ENCODE assay signal across 14 mouse cellular contexts in the genomic region with DNA sequence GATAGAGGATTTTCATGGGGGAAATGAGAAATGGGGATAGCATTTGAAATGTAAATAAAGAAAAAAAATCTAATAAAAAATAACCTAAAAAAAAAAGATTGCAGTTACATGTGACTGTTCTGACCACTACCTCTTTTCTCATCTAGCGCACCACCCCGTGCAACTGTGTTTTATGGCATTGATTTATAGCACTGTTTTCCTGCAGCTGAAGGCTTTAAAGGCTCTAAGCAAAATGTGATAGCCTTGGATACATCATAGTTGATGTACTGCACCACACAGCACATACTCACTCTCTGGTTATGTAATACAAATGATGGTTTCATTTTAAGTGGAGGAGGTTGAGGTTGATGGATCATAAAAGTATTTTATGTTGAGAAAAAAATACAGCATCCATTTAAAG.
"Had no signal": no experiment of that assay in that cellular context is flagged by ENCODE, and none has a peak within 500 bp of the region (broad histone marks: within the 10 kb centered on the region; RNA-seq: fewer than 3 reads in every experiment).

No protein-coding gene starts in this region.

- ATAC-seq: liver, embryonic 12.5 days; midbrain, embryonic 13.5 days; midbrain, embryonic 15.5 days had no signal

- DNase-seq: lung, adult 18-20 months; lung, embryonic 14.5 days; lung, postnatal 10 days; lung, postnatal 4 days; right cerebral cortex, postnatal 14 days; thymus, adult 18-20 months; thymus, postnatal 25 days; thymus, postnatal 4 days had no signal

- H3K4me1 ChIP-seq: liver, embryonic 12.5 days; megakaryocyte, embryonic 14.5 days; midbrain, embryonic 13.5 days; midbrain, embryonic 15.5 days had no signal

- H3K9ac ChIP-seq: liver, embryonic 12.5 days; liver, embryonic 14.5 days; lung, embryonic 14.5 days; midbrain, embryonic 13.5 days; midbrain, embryonic 15.5 days had no signal

- H3K27me3 ChIP-seq: liver, embryonic 12.5 days; megakaryocyte, embryonic 14.5 days; midbrain, embryonic 13.5 days; midbrain, embryonic 15.5 days had no signal

- H3K36me3 ChIP-seq: liver, embryonic 12.5 days; midbrain, embryonic 13.5 days; midbrain, embryonic 15.5 days had no signal

- H3K4me3 ChIP-seq: liver, embryonic 12.5 days; megakaryocyte, embryonic 14.5 days; midbrain, embryonic 13.5 days; midbrain, embryonic 15.5 days had no signal

- H3K4me2 ChIP-seq: liver, embryonic 12.5 days; lung, embryonic 14.5 days; midbrain, embryonic 11.5 days; midbrain, embryonic 13.5 days; midbrain, embryonic 15.5 days had no signal

- H3K9me3 ChIP-seq: liver, embryonic 12.5 days; megakaryocyte, embryonic 14.5 days; midbrain, embryonic 13.5 days; midbrain, embryonic 15.5 days had no signal

- H3K27ac ChIP-seq: liver, embryonic 12.5 days; liver, embryonic 14.5 days; midbrain, embryonic 13.5 days; midbrain, embryonic 15.5 days had no signal
